Mouse (Mus musculus): ENCODE measurements around the gene Tor4a. TPM values are rescaled to one million over a fixed set of nuclear protein-coding genes. Genes with fewer than 3 reads are reported as not detected.

Tor4a gene
- polyA plus RNA-seq, 1 experiment from 2014 or later = 13.1 TPM

DNA sequence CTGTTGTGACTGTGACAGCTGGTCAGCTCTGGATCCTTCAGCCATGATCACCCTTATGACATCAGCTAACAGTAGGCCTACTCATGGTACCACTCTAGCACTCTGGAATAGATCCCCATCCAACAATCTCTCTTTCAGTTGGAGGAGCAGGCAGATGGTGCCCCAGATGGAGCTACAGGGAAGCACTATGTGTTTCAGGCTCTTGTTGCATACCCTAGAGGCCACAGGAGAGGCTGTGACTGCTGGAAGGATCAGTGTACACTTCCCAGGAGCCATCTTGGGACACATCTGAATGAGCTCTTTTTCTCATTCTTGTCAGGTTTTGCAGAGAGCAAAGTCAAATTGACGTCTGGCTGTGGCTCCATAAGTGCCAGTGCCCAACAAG, 24.9 kb downstream of the Tor4a start:
- H3K4me2 ChIP-seq (replicated peaks; ENCODE audit: low read depth) = no peak overlapping the region
- WGBS = 58% methylated on average over 1 of the region's 1 CpGs
- H3K27me3 ChIP-seq (ENCODE audit: control insufficient read depth, insufficient read depth, low read length) = no peaks in the 10 kb centered on the region
- DNase-seq (ENCODE audit: low spot score) (no peak), ATAC-seq (ENCODE audit: low FRiP score, low TSS enrichment) (no peak)
- peaks cover 6% of the 10 kb centered on the region for H3K4me1 ChIP-seq (replicated peaks; ENCODE audit: control insufficient read depth, insufficient read depth)
- no peak overlapping the region for H3K9ac ChIP-seq (ENCODE audit: low read length)
- H3K9me3 ChIP-seq (ENCODE audit: control insufficient read depth, low read length) = no peaks in the 10 kb centered on the region
- H3K27ac ChIP-seq (replicated peaks) = peak overlapping the region; percentile 73
- no peak overlapping the region for H3K4me3 ChIP-seq (ENCODE audit: low read depth, low read length)
- H3K36me3 ChIP-seq (ENCODE audit: control insufficient read depth, insufficient read depth, low read length) = no peaks in the 10 kb centered on the region
- TF ChIP-seq CTCF (IDR thresholded peaks at IDR 0.05; ENCODE audit: low read depth) (no peak), EP300 (optimal IDR thresholded peaks at IDR 0.05) (no peak)

DNA sequence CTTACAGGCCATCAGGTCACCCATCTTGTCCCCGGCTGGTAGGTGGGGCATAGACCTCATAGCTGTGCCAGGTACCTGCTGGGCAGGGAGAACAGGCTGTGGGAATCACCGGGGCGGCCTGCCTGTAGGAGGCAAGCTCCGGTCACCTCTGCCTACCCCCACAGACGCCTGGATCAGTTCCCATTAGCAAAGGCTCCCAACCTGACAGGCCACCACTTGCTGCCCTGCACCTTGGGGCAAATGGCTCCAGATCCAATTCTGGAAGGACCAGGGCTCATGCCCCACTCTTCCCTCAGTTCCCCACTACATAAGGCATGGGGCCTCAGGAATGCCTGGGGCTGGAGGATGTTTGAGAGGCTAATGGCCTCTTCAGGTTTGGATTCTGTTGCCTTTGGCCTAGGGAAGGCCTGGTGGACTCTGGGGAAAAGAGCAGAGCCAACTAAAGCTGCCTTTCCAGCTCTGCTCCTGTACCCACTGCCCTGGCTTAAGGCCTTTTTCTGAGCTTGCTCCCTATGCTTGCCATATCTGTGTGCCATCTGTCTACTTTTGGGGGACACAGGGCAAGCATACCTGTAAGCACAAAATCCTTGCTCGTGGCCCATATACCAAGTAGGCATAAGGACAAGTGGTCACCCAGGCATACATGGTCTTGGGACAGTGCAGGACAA, 25.5 kb downstream of the Tor4a start:
- TF ChIP-seq EP300 (optimal IDR thresholded peaks at IDR 0.05) (no peak), CTCF (IDR thresholded peaks at IDR 0.05; ENCODE audit: low read depth) (no peak)
- DNase-seq (ENCODE audit: low spot score) = no peak
- no peaks in the 10 kb centered on the region for H3K27me3 ChIP-seq (ENCODE audit: control insufficient read depth, insufficient read depth, low read length)
- no peak overlapping the region for H3K4me2 ChIP-seq (replicated peaks; ENCODE audit: low read depth)
- no peaks in the 10 kb centered on the region for H3K9me3 ChIP-seq (ENCODE audit: control insufficient read depth, low read length)
- no peaks in the 10 kb centered on the region for H3K36me3 ChIP-seq (ENCODE audit: control insufficient read depth, insufficient read depth, low read length)
- H3K27ac ChIP-seq (replicated peaks) = peak overlapping the region; percentile 65
- no peak overlapping the region for H3K9ac ChIP-seq (ENCODE audit: low read length)
- no peak for ATAC-seq (ENCODE audit: low FRiP score, low TSS enrichment)
- 82% methylated on average over 6 of the region's 6 CpGs for WGBS
- no peak overlapping the region for H3K4me3 ChIP-seq (ENCODE audit: low read depth, low read length)
- H3K4me1 ChIP-seq (replicated peaks; ENCODE audit: control insufficient read depth, insufficient read depth) = peaks cover 6% of the 10 kb centered on the region

DNA sequence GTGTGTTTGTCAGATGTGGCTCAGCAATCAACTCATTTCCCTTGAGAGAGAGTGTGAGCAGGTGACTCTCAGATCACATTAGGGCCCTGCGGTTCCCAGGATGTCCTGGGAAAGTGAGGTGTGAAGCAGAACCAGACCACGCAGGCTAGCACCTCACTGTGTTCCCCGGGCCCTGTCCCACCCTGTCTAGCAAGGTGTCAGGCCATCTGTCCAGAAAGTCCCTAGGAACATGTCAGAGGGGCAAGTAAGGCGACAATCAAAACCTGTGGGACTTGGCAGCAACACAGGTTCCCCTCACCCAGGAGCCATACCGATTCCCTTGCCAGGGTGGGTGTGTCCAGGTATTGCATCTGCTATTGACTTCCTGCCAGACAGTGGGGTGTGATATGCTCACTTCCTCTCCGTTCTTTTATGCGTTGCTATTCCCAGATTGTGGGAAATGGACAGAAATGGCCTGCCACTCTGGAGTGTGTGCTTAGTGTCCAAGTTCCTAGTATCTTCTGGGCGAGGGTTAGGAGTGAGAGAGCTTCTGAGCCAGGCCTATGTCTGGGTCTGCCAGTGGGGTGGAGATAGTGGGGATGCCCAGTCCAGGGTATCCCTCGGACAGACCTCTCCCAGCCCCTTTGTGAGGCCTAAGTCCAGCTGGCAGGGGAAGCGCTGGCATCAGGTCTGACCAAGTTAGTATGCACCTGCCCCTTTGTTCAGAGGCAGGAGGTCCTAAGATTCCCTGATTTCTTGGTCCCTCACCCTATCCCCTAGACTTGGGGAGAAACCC, 26.2 kb downstream of the Tor4a start:
- peaks cover 6% of the 10 kb centered on the region for H3K4me1 ChIP-seq (replicated peaks; ENCODE audit: control insufficient read depth, insufficient read depth)
- no peaks in the 10 kb centered on the region for H3K36me3 ChIP-seq (ENCODE audit: control insufficient read depth, insufficient read depth, low read length)
- no peak overlapping the region for H3K4me2 ChIP-seq (replicated peaks; ENCODE audit: low read depth)
- peak overlapping the region; percentile 65 for H3K27ac ChIP-seq (replicated peaks)
- DNase-seq (ENCODE audit: low spot score) = peak; percentile 40
- H3K27me3 ChIP-seq (ENCODE audit: control insufficient read depth, insufficient read depth, low read length) = no peaks in the 10 kb centered on the region
- WGBS = 60% methylated on average over 10 of the region's 10 CpGs
- H3K9me3 ChIP-seq (ENCODE audit: control insufficient read depth, low read length) = no peaks in the 10 kb centered on the region
- H3K4me3 ChIP-seq (ENCODE audit: low read depth, low read length) = no peak overlapping the region
- TF ChIP-seq CTCF (IDR thresholded peaks at IDR 0.05; ENCODE audit: low read depth) (no peak), EP300 (optimal IDR thresholded peaks at IDR 0.05) (no peak)
- H3K9ac ChIP-seq (ENCODE audit: low read length) = no peak overlapping the region
- ATAC-seq (ENCODE audit: low FRiP score, low TSS enrichment) = no peak

DNA sequence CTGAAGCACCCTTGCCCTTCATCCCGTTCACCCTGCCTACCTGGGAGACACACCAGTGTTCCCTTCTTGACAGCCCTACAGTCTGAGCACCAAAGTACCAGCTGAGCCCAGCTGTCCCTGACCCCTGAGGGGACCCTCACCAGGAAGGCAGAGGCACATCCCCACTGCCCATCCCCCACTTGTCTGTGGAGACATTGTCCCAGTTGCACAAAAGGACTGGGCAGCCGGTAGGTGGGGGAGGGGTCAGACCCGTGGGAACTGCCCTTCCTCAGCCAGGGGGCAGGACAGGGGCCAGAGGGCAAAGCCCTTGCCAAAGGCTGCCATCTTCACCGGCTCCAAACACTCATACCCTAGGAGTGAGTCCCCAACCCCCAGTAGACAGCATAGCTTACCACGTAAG, 26.9 kb downstream of the Tor4a start:
- TF ChIP-seq CTCF (IDR thresholded peaks at IDR 0.05; ENCODE audit: low read depth) (no peak), EP300 (optimal IDR thresholded peaks at IDR 0.05) (no peak)
- Histone ChIP-seq H3K4me2 (replicated peaks; ENCODE audit: low read depth) (no peak overlapping the region), H3K27ac (replicated peaks) (no peak overlapping the region), H3K9ac (ENCODE audit: low read length) (no peak overlapping the region), H3K4me3 (ENCODE audit: low read depth, low read length) (no peak overlapping the region), H3K9me3 (ENCODE audit: control insufficient read depth, low read length) (no peaks in the 10 kb centered on the region), H3K36me3 (ENCODE audit: control insufficient read depth, insufficient read depth, low read length) (no peaks in the 10 kb centered on the region), H3K27me3 (ENCODE audit: control insufficient read depth, insufficient read depth, low read length) (no peaks in the 10 kb centered on the region), H3K4me1 (replicated peaks; ENCODE audit: control insufficient read depth, insufficient read depth) (peaks cover 6% of the 10 kb centered on the region)
- DNase-seq (ENCODE audit: low spot score) = no peak
- ATAC-seq (ENCODE audit: low FRiP score, low TSS enrichment) = no peak
- 51% methylated on average over 5 of the region's 5 CpGs for WGBS

DNA sequence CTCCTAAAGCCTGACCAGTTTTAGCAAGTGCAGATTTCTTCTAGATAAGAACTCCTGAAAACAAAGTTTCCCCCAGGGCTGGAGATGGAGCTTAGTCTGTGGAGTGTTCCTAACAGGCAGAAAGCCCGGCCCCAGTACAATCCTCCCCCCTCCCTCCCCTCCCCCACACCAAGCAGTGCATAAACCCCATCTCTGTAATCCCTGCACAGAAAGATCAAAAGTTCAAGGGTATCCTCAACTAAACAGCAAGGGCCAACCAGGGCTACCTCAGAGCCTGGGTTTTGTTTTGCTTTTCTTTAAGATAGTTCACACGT, 28.1 kb downstream of the Tor4a start:
- H3K27ac ChIP-seq (replicated peaks) = peak overlapping the region; percentile 61
- ATAC-seq (ENCODE audit: low FRiP score, low TSS enrichment) (no peak), DNase-seq (ENCODE audit: low spot score) (no peak)
- H3K9ac ChIP-seq (ENCODE audit: low read length) = peak overlapping the region; percentile 61; the same call in 1 of the 2 replicates
- H3K36me3 ChIP-seq (ENCODE audit: control insufficient read depth, insufficient read depth, low read length) = no peaks in the 10 kb centered on the region
- peak overlapping the region; percentile 46 for H3K4me3 ChIP-seq (ENCODE audit: low read depth, low read length)
- H3K9me3 ChIP-seq (ENCODE audit: control insufficient read depth, low read length) = no peaks in the 10 kb centered on the region
- peak overlapping the region; percentile 83 for H3K4me2 ChIP-seq (replicated peaks; ENCODE audit: low read depth)
- 19% methylated on average over 2 of the region's 2 CpGs for WGBS
- TF ChIP-seq CTCF (IDR thresholded peaks at IDR 0.05; ENCODE audit: low read depth) (no peak), EP300 (optimal IDR thresholded peaks at IDR 0.05) (no peak)
- peaks cover 8% of the 10 kb centered on the region for H3K4me1 ChIP-seq (replicated peaks; ENCODE audit: control insufficient read depth, insufficient read depth)
- H3K27me3 ChIP-seq (ENCODE audit: control insufficient read depth, insufficient read depth, low read length) = no peaks in the 10 kb centered on the region
